Mouse (Mus musculus): ENCODE data around the gene Kcnj13. TPM values are rescaled to one million over a fixed set of nuclear protein-coding genes. Genes with fewer than 3 reads are reported as not detected.

Kcnj13 gene
- total RNA-seq (2023): not detected

DNA sequence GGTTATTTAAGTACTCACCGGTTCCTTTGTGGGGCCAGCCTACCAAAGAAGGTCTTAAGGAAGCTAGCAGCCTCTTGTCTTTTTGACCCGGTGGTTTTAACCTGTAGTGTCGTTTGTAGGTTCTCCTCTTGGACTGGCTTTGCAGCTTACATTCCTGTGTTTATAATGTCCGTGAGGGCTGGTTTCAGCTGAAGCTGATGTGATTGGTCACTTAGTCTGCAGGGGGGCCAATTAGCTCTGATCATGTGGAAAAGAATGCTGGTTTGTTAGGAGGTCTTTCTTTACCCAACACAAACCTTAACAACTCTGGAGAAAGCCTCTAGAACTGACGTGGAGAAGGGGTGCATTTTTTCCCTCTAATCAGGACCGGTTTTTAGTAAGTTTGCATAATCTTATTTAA lies at the start of gene Kcnj13:
TSS of gene Kcnj13 (minus strand) at position 136 of the 400 bp plus-strand sequence.

Other genes starting within 250 kb of the Kcnj13 start
- gene Ecel1, start 238.2 kb downstream of the Kcnj13 start, total RNA-seq (2023): not detected
- not detected for gene Prss56, start 211.4 kb downstream of the Kcnj13 start, total RNA-seq (2023)
- gene Chrnd, start 204.1 kb downstream of the Kcnj13 start, total RNA-seq (2023): not detected
- gene Chrng, start 190.1 kb downstream of the Kcnj13 start, total RNA-seq (2023): not detected
- 100 to 1,000 TPM; 100 to 104 TPM for gene Eif4e2, start 180.8 kb downstream of the Kcnj13 start, total RNA-seq (2023)
- not detected for gene Efhd1, start 130.4 kb downstream of the Kcnj13 start, total RNA-seq (2023)
- 100 to 1,000 TPM; 137 to 143 TPM for gene Gigyf2, start 67.7 kb downstream of the Kcnj13 start, total RNA-seq (2023)
- gene Snorc, start 75.5 kb upstream of the Kcnj13 start, total RNA-seq (2023): not detected
- gene Neu2, start 115.2 kb upstream of the Kcnj13 start, total RNA-seq (2023): not detected
- gene Ngef, start 179.1 kb upstream of the Kcnj13 start, total RNA-seq (2023): not detected
- 100 to 1,000 TPM; 689 to 737 TPM for gene Inpp5d, start 225.6 kb upstream of the Kcnj13 start, total RNA-seq (2023)

Data from B cell, adult 67 days (primary cell).